Mouse (Mus musculus): ENCODE measurements around the gene Trim42. TPM values are rescaled to one million over a fixed set of nuclear protein-coding genes. Genes with fewer than 3 reads are reported as not detected.

The Trim42 gene
- polyA plus RNA-seq, 1 experiment = not detected

GRCm38 (mm10) chr9:97309509-97310053, 60.2 kb downstream of the Trim42 start:
- no peak for TF ChIP-seq CTCF (IDR thresholded peaks at IDR 0.05; ENCODE audit: borderline replicate concordance, insufficient read depth, low read length)
- no peak for TF ChIP-seq POLR2A (IDR thresholded peaks at IDR 0.05; ENCODE audit: low read depth, low read length)
- Histone ChIP-seq H3K4me1 (ENCODE audit: control insufficient read depth, insufficient read depth, low read length) (no peaks in the 10 kb centered on the region), H3K27ac (ENCODE audit: insufficient read depth, low read length) (no peak overlapping the region), H3K4me3 (ENCODE audit: insufficient read depth, low read length) (no peak overlapping the region)

GRCm38 (mm10) chr9:97307705-97308485, 61.9 kb downstream of the Trim42 start:
- no peaks in the 10 kb centered on the region for H3K4me1 ChIP-seq (ENCODE audit: control insufficient read depth, insufficient read depth, low read length)
- no peak overlapping the region for H3K27ac ChIP-seq (ENCODE audit: insufficient read depth, low read length)
- TF ChIP-seq POLR2A (IDR thresholded peaks at IDR 0.05; ENCODE audit: low read depth, low read length) = no peak
- no peak for TF ChIP-seq CTCF (IDR thresholded peaks at IDR 0.05; ENCODE audit: borderline replicate concordance, insufficient read depth, low read length)

More at GRCm38 (mm10) chr9:97307705-97308485, 61.9 kb downstream of the Trim42 start:
- no peak overlapping the region for H3K4me3 ChIP-seq (ENCODE audit: insufficient read depth, low read length)
